Mouse (Mus musculus): ENCODE results near the gene Rps25.
"Not testable (repeated sequence)": the region's sequence is repeated elsewhere in the genome, so short reads cannot be mapped to it uniquely, and the experiment has no call there.

Gene Rps25

DNA sequence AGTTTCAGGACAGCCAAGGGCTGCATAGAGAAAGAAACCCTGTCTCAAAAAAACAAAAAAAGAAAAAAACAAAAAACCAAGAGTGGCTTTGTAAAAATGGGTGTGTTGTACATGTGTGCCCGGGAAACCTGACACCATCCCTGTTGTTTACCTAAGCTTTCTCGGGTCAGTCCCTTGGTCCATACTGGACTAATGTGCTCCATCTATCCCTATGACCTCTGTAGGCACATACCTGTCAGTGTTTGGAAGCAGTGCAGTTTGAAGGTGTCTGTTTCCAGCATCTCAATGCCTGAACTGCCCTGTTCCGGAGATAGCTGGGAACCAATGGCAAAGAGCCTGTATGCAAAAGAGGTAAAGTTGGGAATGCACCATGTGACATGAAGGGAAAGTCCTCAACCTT, 1.9 kb upstream of the Rps25 start:
- DNase-seq, result no peak

DNA sequence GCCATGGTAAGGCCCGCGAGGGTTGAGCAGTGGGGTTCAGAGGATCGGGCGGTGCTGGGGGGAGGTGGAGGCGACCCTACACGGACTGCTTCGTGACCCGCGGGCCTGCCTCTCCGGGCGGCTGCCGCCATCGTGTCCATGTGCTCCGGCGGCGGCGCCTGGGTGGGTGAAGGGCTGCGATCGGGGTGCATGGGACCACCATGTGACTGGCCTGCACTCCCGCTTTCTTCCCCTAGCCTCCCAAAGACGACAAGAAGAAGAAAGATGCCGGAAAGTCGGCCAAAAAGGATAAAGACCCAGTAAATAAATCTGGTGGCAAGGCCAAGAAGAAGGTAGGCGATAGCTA, 786 bp downstream of the Rps25 start:
- no peak for DNase-seq

DNA sequence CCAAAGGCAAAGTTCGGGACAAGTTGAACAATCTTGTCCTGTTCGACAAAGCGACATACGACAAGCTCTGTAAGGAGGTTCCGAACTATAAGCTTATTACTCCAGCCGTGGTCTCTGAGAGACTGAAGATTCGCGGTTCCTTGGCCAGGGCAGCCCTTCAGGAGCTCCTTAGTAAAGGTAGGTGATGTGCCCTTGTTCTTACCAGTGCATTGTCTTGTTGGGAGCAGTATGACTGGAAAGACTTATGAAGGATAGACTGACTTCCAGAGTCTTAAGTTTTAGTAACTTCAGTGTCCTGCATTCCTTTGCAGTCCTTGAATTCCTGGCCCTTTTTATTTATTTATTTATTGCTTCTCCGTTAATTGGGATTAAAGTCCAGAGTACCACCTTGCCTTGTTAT, 1.8 kb downstream of the Rps25 start:
- DNase-seq, result not testable (repeated sequence)

DNA sequence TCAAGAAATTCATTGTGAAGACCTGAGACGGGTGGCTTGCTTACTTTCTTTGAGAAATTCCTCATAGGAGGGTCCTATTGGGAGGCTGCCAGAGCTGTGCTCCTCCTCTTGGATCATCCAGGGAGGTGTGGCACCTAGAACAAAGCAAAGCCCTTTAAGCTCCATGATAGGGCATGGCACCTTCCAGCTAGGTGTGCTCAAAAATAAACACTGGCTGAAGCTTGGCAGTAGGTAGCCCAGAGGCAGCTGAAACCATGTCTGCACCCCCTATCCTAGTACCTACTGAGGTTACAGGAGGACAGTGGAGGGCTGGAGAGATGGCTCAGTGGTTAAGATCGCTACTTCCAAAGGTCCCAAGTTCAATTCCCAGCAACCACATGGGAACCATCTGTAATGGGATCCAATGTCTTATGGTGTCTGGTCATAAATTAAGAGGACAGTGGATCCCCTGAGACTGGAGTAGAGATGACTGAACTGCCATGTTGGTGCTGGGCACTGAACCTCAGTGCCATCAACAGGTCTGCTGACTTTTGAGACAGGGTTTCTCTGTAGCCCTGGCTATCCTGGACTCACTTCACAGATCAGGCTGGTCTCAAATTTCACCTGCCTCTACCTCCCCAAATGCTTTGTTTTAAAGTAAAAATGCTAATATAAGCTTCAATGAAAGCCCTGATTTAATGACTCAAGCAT, 3.9 kb downstream of the Rps25 start:
- DNase-seq, result no peak

DNA sequence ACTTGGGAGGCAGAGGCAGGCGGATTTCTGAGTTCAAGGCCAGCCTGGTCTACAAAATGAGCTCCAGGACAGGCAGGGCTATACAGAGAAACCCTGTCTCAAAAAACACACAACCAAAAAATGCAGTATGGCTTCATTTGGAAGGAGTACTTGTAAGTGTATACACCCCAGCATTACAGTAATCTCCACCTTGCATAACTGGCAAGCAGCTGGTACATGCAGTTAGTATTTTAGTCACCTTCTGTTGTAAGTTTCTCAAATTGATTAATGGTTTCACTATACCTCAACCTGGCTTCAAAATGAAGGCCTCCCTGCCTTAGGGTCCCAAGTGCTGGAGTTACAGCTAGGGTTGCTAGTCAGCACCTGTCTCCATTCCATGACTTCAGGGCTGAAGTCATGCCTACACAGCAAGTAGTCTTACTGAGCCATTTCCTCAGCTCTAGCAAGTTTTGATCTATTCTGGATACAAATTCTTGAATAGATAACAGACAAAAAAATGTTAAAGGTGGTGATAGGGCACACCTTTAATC, 4.7 kb downstream of the Rps25 start:
- no peak for DNase-seq

DNA sequence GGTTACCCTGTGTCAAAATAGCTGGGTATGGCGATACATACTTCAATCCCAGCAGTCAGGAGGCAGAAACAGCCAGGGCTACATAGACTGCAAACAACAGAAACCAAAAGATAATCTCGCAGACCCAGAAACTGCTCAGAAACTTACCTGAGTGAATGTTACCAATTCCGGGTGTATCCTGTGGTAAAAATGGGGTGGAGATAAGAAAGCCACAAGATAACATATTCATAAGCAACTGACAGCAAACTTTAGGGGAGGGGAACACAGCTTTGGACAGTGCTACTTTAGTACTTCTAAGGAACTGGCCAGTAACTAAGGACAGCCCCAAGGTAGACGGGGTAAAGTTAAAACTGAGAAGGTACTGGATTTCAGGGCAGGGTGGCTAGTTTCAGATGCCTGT, 5.4 kb downstream of the Rps25 start:
- DNase-seq, result no peak

DNA sequence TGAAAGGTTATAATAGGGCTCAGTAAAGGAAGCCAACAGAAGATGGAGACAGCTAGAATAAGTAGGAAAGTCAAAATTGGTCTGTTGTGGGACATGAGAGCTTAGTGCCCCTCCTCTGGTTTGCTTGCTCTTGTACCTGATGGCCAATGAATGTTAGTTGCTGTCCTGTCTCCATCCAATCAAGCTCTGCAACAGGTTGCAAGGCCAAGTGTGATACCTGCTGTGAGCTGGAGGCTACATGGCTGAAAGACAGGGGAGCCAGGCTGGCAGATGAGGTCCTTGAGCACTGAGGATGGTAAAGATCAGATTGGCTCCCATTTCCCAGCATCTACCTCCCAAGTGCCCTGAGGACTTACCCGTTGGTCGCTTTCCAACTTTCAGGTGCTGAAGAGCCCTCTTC, 5.8 kb downstream of the Rps25 start:
- no peak for DNase-seq

DNA sequence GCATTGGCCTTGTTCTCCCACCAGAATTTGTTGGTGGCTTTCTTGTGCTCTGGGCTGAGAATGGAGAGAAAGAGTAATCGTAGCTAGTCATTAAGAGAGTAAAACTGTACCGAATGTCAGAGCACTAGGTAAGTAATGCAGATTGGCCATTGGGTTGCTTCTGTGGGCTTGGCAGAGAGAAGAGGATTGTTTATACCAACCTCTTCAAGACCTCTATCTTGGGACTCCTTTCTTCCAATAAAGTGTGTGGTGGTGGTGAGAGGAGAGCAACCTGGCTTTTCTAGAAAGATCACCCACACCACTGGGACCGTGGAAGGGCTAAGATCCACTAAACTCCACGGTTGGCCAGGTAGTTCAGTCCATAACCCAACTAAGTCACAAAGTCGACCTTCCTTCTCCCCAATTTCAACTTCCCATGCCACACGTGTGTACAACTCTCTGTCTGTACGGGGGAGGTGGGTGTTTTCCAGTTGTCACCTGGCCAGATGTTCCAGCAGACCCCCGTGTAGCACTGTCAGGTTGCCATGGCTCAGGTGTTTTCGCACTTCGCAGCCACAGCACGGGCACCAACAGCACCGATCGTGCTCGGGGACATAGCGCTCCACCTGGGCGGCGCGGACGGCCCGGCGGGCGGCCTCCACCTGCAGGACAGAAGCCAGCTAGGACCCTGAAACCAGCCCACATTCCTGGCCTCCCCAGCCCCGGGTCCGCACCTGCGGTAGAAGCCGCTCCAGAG, 10.4 kb downstream of the Rps25 start:
- no peak for DNase-seq

DNA sequence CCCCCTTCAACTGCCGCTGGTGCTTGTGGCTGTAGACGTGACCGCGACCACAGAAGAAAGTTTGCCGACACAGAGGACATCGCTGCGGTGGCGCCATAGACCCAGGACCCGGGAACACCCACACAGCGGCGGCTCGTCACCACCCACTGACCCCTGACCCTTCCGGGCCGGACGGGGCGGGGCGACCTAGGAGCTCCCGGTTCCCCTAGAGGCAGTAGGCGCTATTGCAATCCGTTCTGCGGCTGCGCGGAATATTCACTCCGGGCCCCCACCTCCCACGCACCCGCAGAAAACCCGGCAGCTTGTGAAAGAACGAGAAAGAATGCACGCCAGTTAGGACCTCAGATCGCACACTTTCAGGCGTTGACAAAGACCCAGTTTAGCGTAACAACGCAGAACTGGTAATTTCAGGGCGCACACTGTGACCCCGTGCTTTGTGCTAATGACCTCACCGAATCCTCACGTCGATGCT, 11.0 kb downstream of the Rps25 start:
- DNase-seq, result peak; percentile 90 to 92

DNA sequence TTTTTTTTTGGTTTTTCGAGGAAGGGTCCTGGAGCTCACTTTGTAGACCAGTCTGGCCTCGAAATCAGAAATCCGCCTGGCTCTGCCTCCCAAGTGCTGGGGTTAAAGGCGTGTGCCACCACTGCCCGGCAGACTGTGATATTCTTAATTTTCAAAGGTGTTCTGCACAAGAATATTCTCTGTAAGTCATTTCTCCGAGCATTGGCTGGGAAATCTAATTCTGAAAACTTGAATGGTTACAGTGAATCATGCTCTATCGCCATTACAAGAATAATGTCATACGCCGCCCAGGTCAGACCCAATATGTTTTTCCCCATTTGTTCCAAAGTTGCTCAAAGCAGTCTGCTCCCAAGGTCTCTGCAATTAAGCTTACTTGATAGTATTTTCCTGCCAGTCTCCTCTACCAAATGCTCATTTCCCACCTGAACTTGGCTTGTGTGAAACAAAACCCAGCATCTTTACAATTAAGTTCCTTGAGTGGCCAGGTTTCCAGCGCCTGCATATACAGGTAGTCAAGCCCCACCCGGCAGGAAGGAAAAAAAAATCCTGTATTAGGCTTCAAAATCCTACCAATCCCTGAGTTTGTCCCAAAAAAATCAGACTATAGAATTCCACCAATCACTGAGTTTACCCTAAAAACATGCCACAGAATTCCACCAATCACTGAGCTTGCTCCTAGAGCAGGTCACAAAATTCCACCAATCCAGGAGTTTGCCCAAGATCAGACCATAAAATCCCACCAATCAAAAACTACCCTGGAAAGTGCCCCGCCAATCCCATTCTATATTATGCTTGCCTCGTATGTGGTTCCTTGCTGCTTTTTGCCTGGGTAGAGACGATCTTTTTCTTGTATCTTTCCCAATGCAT, 11.8 kb downstream of the Rps25 start, which contains the start of gene Ccdc84:
Gene Ccdc84 (minus strand): TSS at position 51 of the 867 bp plus-strand sequence.
- no peak for DNase-seq

DNA sequence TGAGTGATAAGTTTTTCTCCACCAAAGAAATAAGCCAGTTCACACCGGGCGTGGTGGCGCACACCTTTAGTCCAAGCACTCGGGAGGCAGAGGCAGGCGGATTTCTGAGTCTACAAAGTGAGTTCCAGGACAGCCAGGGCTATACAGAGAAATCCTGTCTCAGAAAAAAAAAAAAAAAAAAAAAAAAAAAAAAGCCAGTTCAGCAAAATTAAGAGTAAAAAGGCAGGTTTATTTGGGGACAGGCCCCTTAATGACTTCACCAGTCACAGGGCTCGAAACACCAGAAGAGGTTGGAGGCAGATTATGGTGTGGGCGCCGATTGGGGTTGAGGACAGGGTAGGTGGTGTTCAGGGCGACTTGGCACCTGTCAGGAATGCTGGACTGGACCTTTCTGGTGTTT, 12.8 kb downstream of the Rps25 start:
- not testable (repeated sequence) for DNase-seq

DNA sequence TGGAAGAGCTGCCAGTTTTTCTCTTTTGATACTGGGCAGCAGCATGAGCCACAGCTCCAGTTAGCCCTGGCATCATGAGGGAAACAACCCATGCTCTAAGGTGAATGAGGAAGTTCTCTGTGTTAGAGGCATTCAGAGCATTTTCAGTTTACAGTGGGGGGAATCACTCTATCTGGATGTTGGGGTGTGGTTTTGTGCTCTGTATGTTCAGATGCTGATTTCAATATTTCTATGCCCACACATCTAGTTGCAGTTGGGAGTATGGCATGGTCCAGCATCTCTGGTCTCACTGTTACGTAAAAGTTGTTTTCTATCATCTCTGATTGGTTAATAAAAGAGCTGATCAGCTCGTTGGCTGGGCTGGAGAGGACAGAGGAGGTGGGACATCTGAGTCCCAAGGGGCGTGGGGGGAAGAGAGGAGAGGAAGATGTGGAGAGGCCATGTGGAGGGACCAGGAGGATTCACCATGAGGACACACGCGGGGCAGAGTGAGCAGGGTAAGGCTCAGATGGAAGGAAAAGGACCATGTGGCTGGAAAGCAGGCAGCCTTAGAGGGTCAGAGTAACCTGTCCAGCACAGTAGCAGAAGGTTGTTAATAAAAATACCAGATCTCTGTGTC, 13.4 kb downstream of the Rps25 start:
- no peak for DNase-seq

DNA sequence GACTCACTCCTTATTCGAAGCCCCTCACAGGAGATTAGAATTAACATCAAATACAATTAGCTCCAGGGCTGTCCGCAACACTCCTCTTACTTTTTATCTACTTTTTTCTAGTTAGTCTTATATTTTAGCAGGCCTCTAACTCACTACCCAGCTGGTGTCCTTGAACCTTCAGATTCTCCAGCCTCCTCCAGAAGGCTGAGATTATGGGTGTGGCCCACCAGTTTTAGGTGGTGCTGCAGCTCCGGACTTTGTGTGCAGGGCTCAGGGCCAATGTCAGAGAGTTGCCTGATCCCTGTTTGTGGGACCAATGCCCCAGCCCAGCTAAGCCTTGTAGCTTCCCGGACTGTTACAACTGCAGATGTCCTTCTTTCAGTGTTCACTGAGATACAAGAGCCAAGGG, 16.6 kb downstream of the Rps25 start:
- DNase-seq, result no peak

DNA sequence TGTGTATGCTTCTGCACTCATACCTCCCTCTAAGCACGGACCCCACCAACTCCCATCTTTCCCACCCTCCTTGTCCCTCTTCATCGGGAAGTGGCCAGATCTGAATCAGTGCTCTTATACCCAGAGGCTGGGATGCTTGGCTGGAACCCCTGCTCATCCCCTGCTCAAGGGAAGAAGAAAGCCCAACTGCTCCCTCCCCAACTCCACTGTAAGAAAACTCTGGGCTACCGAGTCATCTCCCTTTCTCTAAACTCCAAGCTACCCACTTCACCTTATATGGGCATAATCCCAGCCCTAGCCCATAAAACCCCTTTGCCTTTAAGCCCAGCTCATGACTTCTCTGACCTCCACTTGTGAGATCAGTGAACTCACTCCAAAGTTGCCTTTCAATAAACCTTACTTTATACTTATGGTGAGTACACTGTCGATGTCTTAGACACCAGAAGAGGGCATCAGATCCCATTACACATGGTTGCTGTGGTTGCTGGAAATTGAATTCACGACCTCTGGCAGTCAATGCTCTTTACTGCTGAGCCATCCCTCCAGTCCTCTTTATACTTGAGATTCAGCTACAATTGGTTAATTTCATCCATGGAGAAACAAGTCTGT, 25.7 kb downstream of the Rps25 start:
- DNase-seq, result no peak

DNA sequence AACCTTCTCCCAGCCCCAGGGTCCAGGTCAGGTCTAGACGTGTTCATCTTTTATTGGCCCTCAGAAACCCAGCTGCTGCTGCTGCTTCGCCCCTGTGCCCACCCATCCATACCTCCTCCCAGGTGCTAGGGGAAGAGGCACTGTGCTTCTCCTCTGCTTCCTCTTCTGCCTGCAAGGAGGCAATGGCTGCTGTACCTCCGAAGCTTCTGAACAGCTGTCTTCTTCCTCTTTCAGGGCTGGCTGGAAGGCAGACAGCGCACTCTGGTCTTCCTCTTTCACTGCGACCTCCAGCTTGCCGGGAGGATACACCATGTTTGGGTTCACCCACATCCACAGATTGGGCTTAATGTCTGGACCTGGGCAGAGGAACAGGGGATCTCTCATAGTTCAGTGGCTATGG, 28.8 kb downstream of the Rps25 start:
- DNase-seq, result no peak

DNA sequence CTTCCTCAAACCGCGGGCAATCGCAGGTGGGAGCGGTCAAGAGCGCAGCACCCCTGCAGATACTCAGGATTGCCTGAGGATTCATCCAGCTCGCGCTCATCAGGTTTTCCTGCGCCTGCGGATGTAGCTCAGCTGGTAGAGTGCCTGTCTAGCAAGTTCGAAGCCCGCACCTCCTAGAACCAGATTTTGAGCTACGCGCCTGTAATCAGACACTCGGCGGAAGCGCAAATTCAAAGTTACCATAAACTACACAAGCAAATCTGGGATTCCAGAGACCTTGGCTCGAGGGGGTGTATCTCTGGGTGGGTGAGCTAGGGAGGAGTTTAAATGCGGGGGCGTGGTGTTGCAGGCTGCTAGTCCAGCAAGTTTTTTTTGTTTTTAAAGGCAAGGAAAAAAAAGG, 34.0 kb downstream of the Rps25 start, which contains the start of gene Foxr1:
Gene Foxr1 (minus strand): TSS at position 176 of the 400 bp plus-strand sequence.
- no peak for DNase-seq

DNA sequence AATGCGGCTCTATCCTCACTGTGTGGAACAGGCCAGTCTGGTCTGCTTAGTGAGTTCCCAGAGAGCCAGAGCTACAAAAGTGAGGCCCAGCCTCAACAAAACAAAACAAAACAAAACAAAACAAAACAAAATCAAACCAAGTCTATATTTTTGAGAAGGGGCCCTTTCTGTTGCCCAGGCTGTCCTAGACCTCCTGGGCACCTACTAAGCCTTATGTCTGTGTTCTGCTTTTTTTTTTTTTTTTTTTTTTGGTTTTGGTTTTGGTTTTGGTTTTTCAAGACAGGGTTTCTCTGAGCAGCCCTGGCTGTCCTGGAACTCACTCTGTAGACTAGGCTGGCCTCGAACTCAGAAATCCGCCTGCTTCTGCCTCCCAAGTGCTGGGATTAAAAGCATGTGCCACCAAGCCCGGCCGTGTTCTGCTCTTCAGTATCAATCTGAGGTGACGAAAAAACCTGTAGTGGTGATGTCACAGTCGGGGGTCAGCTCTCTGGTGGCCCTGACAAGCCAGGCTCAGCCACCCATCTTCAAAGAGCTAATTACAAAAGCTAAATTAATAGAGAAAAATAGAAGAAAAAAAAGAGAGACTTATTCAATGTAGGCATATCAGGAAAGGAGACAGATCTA, 37.6 kb downstream of the Rps25 start:
- not testable (repeated sequence) for DNase-seq

DNA sequence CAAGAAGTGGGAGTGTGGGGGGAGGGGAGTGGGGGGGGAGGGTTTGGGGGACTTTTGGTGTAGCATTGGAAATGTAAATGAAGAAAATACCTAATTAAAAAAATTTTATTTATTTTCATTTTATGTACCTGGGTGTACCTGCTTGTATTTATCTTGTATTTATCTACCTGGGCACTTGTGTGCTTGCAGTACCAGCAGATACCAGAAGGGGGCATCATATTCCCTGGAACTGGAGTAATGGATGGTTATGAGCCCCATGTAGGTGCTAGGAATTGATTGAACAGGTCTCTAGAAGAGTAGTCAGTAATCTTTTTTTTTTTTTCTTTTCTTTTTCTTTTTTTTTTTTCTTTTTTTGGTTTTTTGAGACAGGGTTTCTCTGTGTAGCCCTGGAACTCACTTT, 43.4 kb downstream of the Rps25 start:
- DNase-seq, result peak; percentile 13 to 19

DNA sequence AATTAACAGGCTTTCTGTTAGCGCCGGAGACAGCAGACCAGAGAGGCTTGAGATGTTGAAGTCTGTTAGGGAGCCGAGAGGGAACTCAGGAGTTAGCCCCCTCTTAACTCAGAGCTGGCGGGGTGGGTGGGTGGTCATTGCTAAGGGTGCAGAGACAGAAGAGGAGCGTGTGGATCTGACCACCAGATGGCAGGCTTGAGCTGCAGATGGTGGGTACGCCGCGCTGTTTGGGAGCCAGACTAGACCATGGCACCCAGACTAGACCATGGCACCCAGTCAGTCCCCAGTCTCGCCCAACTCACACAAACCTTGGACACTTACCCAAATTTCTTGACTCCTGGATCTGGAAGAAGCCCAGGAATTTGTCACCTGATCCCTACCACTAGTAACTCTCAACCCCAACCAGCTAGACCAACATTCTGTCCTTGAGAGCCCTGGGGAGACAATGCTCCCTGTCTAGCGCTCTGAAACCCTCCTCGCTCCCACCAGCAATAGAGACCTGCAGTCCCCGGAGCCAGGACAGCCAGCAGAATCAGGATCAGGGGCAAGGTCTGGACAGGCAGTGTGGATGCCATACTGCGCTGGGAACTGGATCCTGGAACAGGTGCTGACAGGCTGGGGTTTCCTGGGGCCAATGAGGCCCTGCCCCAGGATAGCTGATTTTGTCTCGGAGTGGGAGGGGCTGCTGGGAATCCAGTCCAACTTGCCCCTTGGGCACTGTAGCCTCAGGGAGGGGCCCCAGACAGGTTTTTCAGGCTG, 47.4 kb downstream of the Rps25 start:
- peak; percentile 79 to 83 for DNase-seq

DNA sequence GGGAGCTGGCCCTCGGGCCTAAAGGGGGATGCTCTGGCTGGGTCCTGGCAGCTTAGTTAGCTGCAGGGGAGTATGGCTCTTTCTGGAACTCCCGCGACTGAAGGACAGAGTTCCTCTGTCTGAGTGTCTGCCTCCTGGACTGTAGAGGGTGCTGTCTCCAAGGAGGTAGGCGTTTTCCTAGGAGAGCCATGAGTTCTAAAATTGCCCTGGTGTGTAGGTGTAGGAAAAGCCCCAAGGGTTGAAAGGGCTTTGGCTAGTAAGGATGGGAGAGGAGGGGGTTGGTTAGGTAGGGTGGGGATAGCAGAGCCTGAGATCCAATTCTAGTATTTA, 47.9 kb downstream of the Rps25 start, which contains the start of gene Upk2:
Gene Upk2 (minus strand): TSS at position 86 of the 330 bp plus-strand sequence.
- DNase-seq, result no peak
